Mouse (Mus musculus) v-Abl transformed pro-B cells (cell line): ENCODE data around the gene Asb2.

ENCODE experiments used
- in situ Hi-C, 2 experiments: fragments of 400-800 bp; cut with MboI; formaldehyde crosslinking; loops; one replicate each; pipeline ENCODE4 v1.15.1; 2025; ENCODE audit not compliant: unreplicated experiment in 2 of 2

Asb2 gene

GRCm38 (mm10) chr12:103292366-103292765 lies 63.4 kb downstream of the Asb2 start:
- in situ Hi-C loops = no loop called here

GRCm38 (mm10) chr12:103287276-103287675 lies 68.5 kb downstream of the Asb2 start:
- in situ Hi-C loops = no loop called here

- in situ Hi-C loops = no loop called here
Measured at GRCm38 (mm10) chr12:103283411-103283810, 72.4 kb downstream of the Asb2 start.

- in situ Hi-C loops = no loop called here
Measured at GRCm38 (mm10) chr12:103282936-103283335, 72.9 kb downstream of the Asb2 start.

- in situ Hi-C loops = no loop called here
Measured at GRCm38 (mm10) chr12:103281912-103282311, 73.9 kb downstream of the Asb2 start.

GRCm38 (mm10) chr12:103281491-103281890 lies 74.3 kb downstream of the Asb2 start:
- in situ Hi-C loops = no loop called here

GRCm38 (mm10) chr12:103276422-103276821 lies 79.4 kb downstream of the Asb2 start:
- in situ Hi-C loops = no loop called here

GRCm38 (mm10) chr12:103273732-103274131 lies 82.1 kb downstream of the Asb2 start:
- in situ Hi-C loops = no loop called here

- in situ Hi-C loops = no loop called here
Measured at GRCm38 (mm10) chr12:103273051-103273450, 82.8 kb downstream of the Asb2 start.

- in situ Hi-C loops = no loop called here
Measured at GRCm38 (mm10) chr12:103272176-103272575, 83.6 kb downstream of the Asb2 start.
